Mouse (Mus musculus) spleen, adult 2 months (tissue): ENCODE data around the gene Adamts14.

ENCODE experiments used
- CTCF ChIP-seq: fragments of 200-500 bp; IDR thresholded peaks from 2 replicates; pipeline ENCODE4 v1.5.1; 2011; ENCODE audit warnings: mild to moderate bottlenecking, inconsistent platforms; ENCODE audit not compliant: insufficient read depth, insufficient read length, insufficient replicate concordance; ENCODE audit errors: extremely low read depth
- POLR2A ChIP-seq: fragments of 200-500 bp; IDR thresholded peaks from 2 replicates; pipeline ENCODE4 v1.6.1; 2011; ENCODE audit warnings: low read depth, low read length, inconsistent platforms

DNA sequence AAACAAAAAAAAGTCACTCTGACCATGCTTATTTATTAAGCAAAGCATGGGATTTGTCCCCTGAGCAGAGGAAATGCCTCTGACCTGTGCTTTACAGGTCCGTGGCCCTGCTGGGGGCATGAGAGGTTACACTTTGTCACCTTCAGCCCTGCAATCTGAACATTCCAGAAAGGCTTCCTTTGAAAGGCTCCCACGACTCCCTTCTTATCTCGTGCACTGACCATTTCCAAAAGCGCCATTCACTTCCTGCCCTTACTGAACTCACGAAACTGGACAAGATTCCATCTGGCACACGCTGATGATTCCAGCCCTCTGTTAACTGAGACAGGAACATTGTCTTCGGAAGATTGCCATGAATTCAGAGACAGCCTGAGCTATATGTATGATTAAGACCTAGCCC, 40.5 kb upstream of the Adamts14 start:
- TF ChIP-seq POLR2A (no peak), CTCF (no peak)
